Mouse (Mus musculus): ENCODE results near the gene Pabpn1. TPM values are rescaled to one million over a fixed set of nuclear protein-coding genes. Genes with fewer than 3 reads are reported as not detected.

The Pabpn1 gene
- polyA plus RNA-seq (2012; ENCODE audit: low replicate concordance), result 167 and 309 TPM in 2 replicates

GRCm38 (mm10) chr14:54892200-54892599 lies at the start of gene Pabpn1:
Gene Pabpn1, plus strand, starts transcription at chr14:54892500.

GRCm38 (mm10) chr14:54870861-54871260 lies 21.4 kb upstream of the Pabpn1 start, which contains the start of gene Homez:
Gene Homez, minus strand, starts transcription at chr14:54870961.

GRCm38 (mm10) chr14:54877048-54877715 lies 15.1 kb upstream of the Pabpn1 start, which contains the start of gene Ppp1r3e:
Gene Ppp1r3e, minus strand, starts transcription at chr14:54877550.

GRCm38 (mm10) chr14:54883154-54884021 lies 8.9 kb upstream of the Pabpn1 start, which contains the start of the genes Bcl2l2 and Gm20521:
Gene Bcl2l2, plus strand, starts transcription at chr14:54883377.
Gene Gm20521, plus strand, starts transcription at chr14:54883441.

GRCm38 (mm10) chr14:54912886-54913285 lies 20.6 kb downstream of the Pabpn1 start, which contains the start of gene Slc22a17:
Gene Slc22a17, minus strand, starts transcription at chr14:54913132.

GRCm38 (mm10) chr14:54925349-54926342 lies 33.3 kb downstream of the Pabpn1 start, which contains the start of gene Efs:
Gene Efs, minus strand, starts transcription at chr14:54926126.

GRCm38 (mm10) chr14:54932645-54933150 lies 40.4 kb downstream of the Pabpn1 start, which contains the start of gene Il25:
Gene Il25, plus strand, starts transcription at chr14:54932695.

GRCm38 (mm10) chr14:54935904-54936830 lies 43.9 kb downstream of the Pabpn1 start, which contains the start of gene Cmtm5:
Gene Cmtm5, plus strand, starts transcription at chr14:54936261.

Other genes with a start within 250 kb of the Pabpn1 start
- gene 1700123O20Rik, start 206.3 kb upstream of the Pabpn1 start, polyA plus RNA-seq (2012; ENCODE audit: low replicate concordance), result 29.2 and 79.7 TPM in 2 replicates
- gene Acin1, start 205.6 kb upstream of the Pabpn1 start, polyA plus RNA-seq (2012; ENCODE audit: low replicate concordance), result 401 and 647 TPM in 2 replicates
- gene Gm29776, start 193.7 kb upstream of the Pabpn1 start, polyA plus RNA-seq (2012; ENCODE audit: low replicate concordance), result not detected in 2 replicates
- gene Cebpe, start 180.3 kb upstream of the Pabpn1 start, polyA plus RNA-seq (2012; ENCODE audit: low replicate concordance), result 4.6 and 20.0 TPM in 2 replicates
- gene Slc7a8, start 110.6 kb upstream of the Pabpn1 start, polyA plus RNA-seq (2012; ENCODE audit: low replicate concordance), result 12.8 and 14.2 TPM in 2 replicates
- not detected in 2 replicates for gene Rnf212b, start 78.4 kb upstream of the Pabpn1 start, polyA plus RNA-seq (2012; ENCODE audit: low replicate concordance)
- 1.7 and 3.1 TPM in 2 replicates for gene Homez, start 21.5 kb upstream of the Pabpn1 start, polyA plus RNA-seq (2012; ENCODE audit: low replicate concordance)
- gene Ppp1r3e, start 14.9 kb upstream of the Pabpn1 start, polyA plus RNA-seq (2012; ENCODE audit: low replicate concordance), result 0.82 and 2.3 TPM in 2 replicates
- gene Bcl2l2, start 9.1 kb upstream of the Pabpn1 start, polyA plus RNA-seq (2012; ENCODE audit: low replicate concordance), result 24.0 and 71.9 TPM in 2 replicates
- 2.2 and 6.6 TPM in 2 replicates for gene Gm20521, start 9.1 kb upstream of the Pabpn1 start, polyA plus RNA-seq (2012; ENCODE audit: low replicate concordance)
- 7.8 and 15.8 TPM in 2 replicates for gene Slc22a17, start 20.6 kb downstream of the Pabpn1 start, polyA plus RNA-seq (2012; ENCODE audit: low replicate concordance)
- gene Efs, start 33.6 kb downstream of the Pabpn1 start, polyA plus RNA-seq (2012; ENCODE audit: low replicate concordance), result 0.06 TPM in 1 of 2 replicates, not detected in the other
- not detected in 2 replicates for gene Il25, start 40.2 kb downstream of the Pabpn1 start, polyA plus RNA-seq (2012; ENCODE audit: low replicate concordance)
- gene Cmtm5, start 43.8 kb downstream of the Pabpn1 start, polyA plus RNA-seq (2012; ENCODE audit: low replicate concordance), result not detected in 2 replicates
- not detected in 2 replicates for gene Myh6, start 74.4 kb downstream of the Pabpn1 start, polyA plus RNA-seq (2012; ENCODE audit: low replicate concordance)
- gene Gm17428, start 84.4 kb downstream of the Pabpn1 start, polyA plus RNA-seq (2012; ENCODE audit: low replicate concordance), result not detected in 2 replicates
- gene Myh7, start 102.1 kb downstream of the Pabpn1 start, polyA plus RNA-seq (2012; ENCODE audit: low replicate concordance), result 0.16 TPM in 1 of 2 replicates, not detected in the other
- 29.2 and 46.7 TPM in 2 replicates for gene Ngdn, start 123.0 kb downstream of the Pabpn1 start, polyA plus RNA-seq (2012; ENCODE audit: low replicate concordance)
- gene Zfhx2, start 199.8 kb downstream of the Pabpn1 start, polyA plus RNA-seq (2012; ENCODE audit: low replicate concordance), result 26.3 and 73.3 TPM in 2 replicates
- 2.9 and 3.8 TPM in 2 replicates for gene Thtpa, start 202.3 kb downstream of the Pabpn1 start, polyA plus RNA-seq (2012; ENCODE audit: low replicate concordance)
- gene Ap1g2, start 214.1 kb downstream of the Pabpn1 start, polyA plus RNA-seq (2012; ENCODE audit: low replicate concordance), result 38.2 and 39.8 TPM in 2 replicates
- 0.03 and 0.09 TPM in 2 replicates for gene Jph4, start 224.4 kb downstream of the Pabpn1 start, polyA plus RNA-seq (2012; ENCODE audit: low replicate concordance)